Comparison of ENCODE assay signal across 8 mouse cellular contexts in genomic region chr14:46702669-46703435, GRCm38 (mm10). TPM values are rescaled to one million over a fixed set of nuclear protein-coding genes. Genes with fewer than 3 reads are reported as not detected.
A peak's percentile ranks its signal among the peaks of the same experiment; 100 is the strongest.
DNase-seq lines count a peak whose midpoint lies in the region; ATAC-seq and TF ChIP-seq lines count a peak whose summit lies in the region.

No protein-coding gene starts in this region.

- TF ChIP-seq EP300 in liver, postnatal 0 days (IDR thresholded peaks at IDR 0.05; ENCODE audit: low read depth): no peak

- no peak for TF ChIP-seq POLR2A in spleen, adult 2 months (IDR thresholded peaks at IDR 0.05; ENCODE audit: low read depth, low read length)
- no peak for TF ChIP-seq POLR2A in olfactory bulb, adult 2 months (IDR thresholded peaks at IDR 0.05; ENCODE audit: insufficient read depth, low read depth, low read length)

- H3K36me3 ChIP-seq in spleen, adult 2 months (ENCODE audit: control insufficient read depth, insufficient read depth, low read length): no peaks in the 10 kb centered on the region
- H3K36me3 ChIP-seq in liver, postnatal 0 days (replicated peaks; ENCODE audit: insufficient read depth, low read length): no peaks in the 10 kb centered on the region

- H3K4me1 ChIP-seq in spleen, adult 2 months (ENCODE audit: control insufficient read depth, insufficient read depth, insufficient read length): no peaks in the 10 kb centered on the region
- H3K4me1 ChIP-seq in liver, postnatal 0 days (ENCODE audit: insufficient read depth): no peaks in the 10 kb centered on the region
- H3K4me1 ChIP-seq in olfactory bulb, adult 2 months (ENCODE audit: control insufficient read depth, insufficient read depth, low read length): no peaks in the 10 kb centered on the region

- TF ChIP-seq CTCF in spleen, adult 2 months (IDR thresholded peaks at IDR 0.05; ENCODE audit: extremely low read depth, insufficient read depth, insufficient read length, insufficient replicate concordance): peak; percentile 46; the same call in 1 of the 2 replicates
- TF ChIP-seq CTCF in liver, postnatal 0 days (IDR thresholded peaks at IDR 0.05; ENCODE audit: low read depth): peak; percentile 73
- TF ChIP-seq CTCF in olfactory bulb, adult 2 months (IDR thresholded peaks at IDR 0.05; ENCODE audit: insufficient read depth, low read depth, low read length): peak; percentile 61

- H3K9ac ChIP-seq in liver, postnatal 0 days (replicated peaks): no peak overlapping the region

- no peaks in the 10 kb centered on the region for H3K9me3 ChIP-seq in liver, postnatal 0 days (ENCODE audit: low read length)

- no peaks in the 10 kb centered on the region for H3K27me3 ChIP-seq in spleen, adult 2 months (ENCODE audit: control insufficient read depth, insufficient read depth, low read length)
- H3K27me3 ChIP-seq in liver, postnatal 0 days (ENCODE audit: insufficient read depth, low read length): no peaks in the 10 kb centered on the region

- WGBS in spleen, adult 2 months: 46% methylated on average over 17 of the region's 17 CpGs
- WGBS in liver, postnatal 0 days (ENCODE audit: insufficient replicate concordance): 36% methylated on average over 17 of the region's 17 CpGs
- WGBS in olfactory bulb, adult 2 months: 39% methylated on average over 17 of the region's 17 CpGs

- H3K4me2 ChIP-seq in liver, postnatal 0 days (ENCODE audit: low read depth, low read length): no peak overlapping the region

- DNase-seq in spleen, adult 2 months (ENCODE audit: low read depth in 1 of 2, low spot score in 2 of 2): peak in 1 of 2 experiments; percentile 19
- DNase-seq in spleen, adult 12 weeks (ENCODE audit: low spot score): no peak
- peak; percentile 42 to 52 for DNase-seq in adrenal gland, postnatal 36 days
- DNase-seq in gastrocnemius, postnatal 10 days: peak; percentile 60
- DNase-seq in kidney, adult 11 months: peak; percentile 16
- peak; percentile 60 for DNase-seq in liver, postnatal 0 days

- H3K27ac ChIP-seq in spleen, adult 2 months (ENCODE audit: insufficient read depth, low read length): no peak overlapping the region
- H3K27ac ChIP-seq in liver, postnatal 0 days (ENCODE audit: low read depth): no peak overlapping the region
- H3K27ac ChIP-seq in olfactory bulb, adult 2 months (ENCODE audit: insufficient read depth, low read depth, low read length): no peak overlapping the region

- no peak overlapping the region for H3K4me3 ChIP-seq in spleen, adult 2 months (ENCODE audit: extremely low read depth, insufficient read depth, insufficient read length)
- H3K4me3 ChIP-seq in liver, postnatal 0 days (ENCODE audit: low read depth, low read length): no peak overlapping the region
- no peak overlapping the region for H3K4me3 ChIP-seq in olfactory bulb, adult 2 months (ENCODE audit: insufficient read depth, low read depth, low read length)

- ATAC-seq in liver, postnatal 0 days: 0 out of 2 replicates have a peak, but pooled peaks have one; percentile 38
- ATAC-seq in inflammation-experienced regulatory T-cells, adult 6 months: no peak

RNA-seq across cellular contexts. Expression of gene Cdkn3, which starts 57.5 kb away (rescaled TPM):
- 1.9 and 2.5 TPM in 2 replicates for polyA plus RNA-seq in spleen, adult 2 months (2012; rRNA removed)
- 1 to 10 TPM; 2.7 to 3.0 TPM for total RNA-seq in adrenal gland, postnatal 36 days (2021)
- total RNA-seq in gastrocnemius, postnatal 10 days (2021): 1 to 10 TPM; 4.0 to 5.8 TPM
- 70.1 and 72.9 TPM in 2 replicates for polyA plus RNA-seq in liver, postnatal 0 days (2015; fragmentation: Nextera tagmentation; extraction: Ambion mirVana)
- not detected in 2 replicates for polyA plus RNA-seq in olfactory bulb, adult 2 months (2012; ENCODE audit: insufficient read depth, insufficient read length, low replicate concordance, missing spikeins)
- polyA plus RNA-seq in inflammation-experienced regulatory T-cells, adult 6 months (2017; shearing (Covaris generic)): 10 to 100 TPM in 1 of 3 experiments, 1 to 10 TPM in 2; 5.0 to 73.4 (median 7.6) TPM
